Mouse (Mus musculus): ENCODE measurements around the gene Ceacam19. TPM values are rescaled to one million over a fixed set of nuclear protein-coding genes. Genes with fewer than 3 reads are reported as not detected.
"Not testable (repeated sequence)": the region's sequence is repeated elsewhere in the genome, so short reads cannot be mapped to it uniquely, and the experiment has no call there.

Ceacam19 gene
- total RNA-seq (2015; ENCODE audit: low replicate concordance) (not detected in 2 replicates), total RNA-seq (2017; ENCODE audit: low replicate concordance) (0.28 TPM in 1 of 2 replicates, not detected in the other)

GRCm38 (mm10) chr7:19887849-19888248 is at the start of gene Ceacam19:
Gene Ceacam19 (minus strand): TSS chr7:19887965.
- no peak for ATAC-seq (replicated peaks; ENCODE audit: low FRiP score, poor library complexity, severe bottlenecking)

GRCm38 (mm10) chr7:19937229-19937821 is 49.6 kb upstream of the Ceacam19 start:
- ATAC-seq (replicated peaks; ENCODE audit: low FRiP score, poor library complexity, severe bottlenecking): no peak

GRCm38 (mm10) chr7:19935961-19936360 is 48.2 kb upstream of the Ceacam19 start:
- no peak for ATAC-seq (replicated peaks; ENCODE audit: low FRiP score, poor library complexity, severe bottlenecking)

- no peak for ATAC-seq (replicated peaks; ENCODE audit: low FRiP score, poor library complexity, severe bottlenecking)
Measured at GRCm38 (mm10) chr7:19935171-19935751, 47.5 kb upstream of the Ceacam19 start.

DNA sequence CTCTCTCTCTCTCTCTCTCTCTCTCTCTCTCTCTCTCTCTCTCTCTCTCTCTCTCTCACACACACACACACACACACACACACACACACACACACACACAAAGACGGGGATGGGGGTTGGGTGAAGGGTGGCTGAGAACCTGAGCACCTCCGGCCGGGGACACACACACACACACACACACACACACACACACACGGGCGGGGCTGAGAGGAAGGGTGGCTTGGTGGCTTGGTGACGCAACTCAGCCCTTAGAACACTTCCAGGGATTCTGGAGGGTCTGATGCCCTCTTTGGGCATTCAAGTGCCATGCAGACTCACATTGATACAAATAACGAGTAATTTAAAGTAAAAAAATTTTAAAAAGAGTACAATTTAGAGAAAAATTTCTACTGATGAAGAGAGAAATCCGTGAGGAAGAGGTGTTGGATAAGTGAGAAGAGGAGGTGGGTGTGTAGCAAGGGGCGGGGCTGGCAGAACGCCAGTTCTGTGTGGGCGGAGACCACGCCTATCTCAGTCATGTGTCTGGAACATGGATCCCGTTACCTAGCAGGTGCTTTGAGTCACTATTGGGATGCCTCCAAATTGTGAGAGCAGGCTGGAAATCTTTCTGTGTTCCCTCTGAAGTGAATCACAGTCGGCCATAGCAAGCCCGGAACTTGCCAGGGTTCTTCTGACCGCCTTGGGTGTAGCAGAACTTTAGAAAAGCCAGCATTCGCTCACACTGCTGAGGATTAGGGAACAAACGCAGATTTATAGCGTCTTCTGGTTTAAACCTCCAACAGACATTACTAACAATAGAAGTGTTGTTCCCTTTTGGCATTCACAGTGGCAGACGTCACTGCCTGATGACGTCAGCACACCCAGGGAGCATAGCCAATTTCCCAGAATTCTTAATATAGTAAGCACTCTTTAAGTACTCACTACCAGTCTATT is 45.4 kb upstream of the Ceacam19 start:
- no peak for ATAC-seq (replicated peaks; ENCODE audit: low FRiP score, poor library complexity, severe bottlenecking)

DNA sequence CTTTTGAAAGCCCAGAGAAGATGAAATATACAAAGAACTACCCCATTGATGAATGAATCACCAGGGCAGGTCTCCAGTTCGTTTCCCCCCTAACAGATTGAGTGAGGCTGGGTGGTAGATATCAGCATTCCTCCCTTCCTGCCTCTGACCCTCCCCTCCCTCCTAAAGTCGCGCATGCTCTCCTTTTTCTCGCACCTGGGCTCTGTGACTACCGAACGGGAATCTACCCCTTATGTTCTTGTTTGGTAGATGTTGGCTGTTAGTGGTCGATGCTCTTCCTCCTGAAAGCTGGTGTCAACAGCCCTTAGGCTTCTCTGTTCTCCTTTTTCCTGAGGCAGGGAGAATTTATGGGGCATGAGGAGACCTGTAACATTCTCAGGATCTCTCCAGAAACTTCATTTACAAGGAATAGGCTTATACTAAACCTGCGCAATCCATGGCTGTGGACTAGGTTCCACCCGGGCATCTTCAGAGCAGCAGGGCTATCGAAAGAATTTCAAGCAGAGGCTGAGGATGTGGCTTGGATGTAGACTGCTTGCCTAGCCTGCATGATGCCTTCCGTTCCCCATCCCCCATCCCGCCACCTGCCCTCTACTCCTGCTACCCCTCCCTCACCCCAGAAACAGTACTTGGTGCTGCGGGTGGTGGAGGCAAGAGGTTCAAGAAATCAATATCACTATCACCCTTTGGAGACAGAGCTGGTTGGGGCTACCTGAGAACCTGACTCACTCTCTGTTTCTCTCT is 44.5 kb upstream of the Ceacam19 start:
- ATAC-seq (replicated peaks; ENCODE audit: low FRiP score, poor library complexity, severe bottlenecking): no peak

GRCm38 (mm10) chr7:19930481-19930880 is 42.7 kb upstream of the Ceacam19 start:
- not testable (repeated sequence) for ATAC-seq (replicated peaks; ENCODE audit: low FRiP score, poor library complexity, severe bottlenecking)

DNA sequence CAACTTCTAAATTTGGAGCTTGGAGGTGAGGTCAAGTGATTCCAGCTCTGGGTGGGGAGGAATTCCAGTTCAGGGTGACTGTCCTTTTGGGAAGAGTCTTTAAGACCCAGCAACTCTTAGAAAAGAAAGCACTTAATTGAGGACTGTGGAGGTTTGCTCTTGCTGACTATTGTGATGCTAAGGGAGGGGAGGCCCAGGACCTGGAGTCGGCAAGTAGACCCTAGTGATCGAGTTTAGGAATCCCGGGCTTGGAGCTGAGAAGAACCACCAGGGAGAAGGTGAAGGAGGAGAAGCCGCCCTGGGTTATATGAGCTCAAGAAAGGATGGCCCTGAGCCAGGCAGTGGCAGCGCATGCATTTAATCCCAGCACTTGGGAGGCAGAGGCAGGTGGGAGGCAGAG is 40.7 kb upstream of the Ceacam19 start:
- no peak for ATAC-seq (replicated peaks; ENCODE audit: low FRiP score, poor library complexity, severe bottlenecking)

- ATAC-seq (replicated peaks; ENCODE audit: low FRiP score, poor library complexity, severe bottlenecking): no peak
Measured at GRCm38 (mm10) chr7:19926849-19927480, 39.2 kb upstream of the Ceacam19 start.

DNA sequence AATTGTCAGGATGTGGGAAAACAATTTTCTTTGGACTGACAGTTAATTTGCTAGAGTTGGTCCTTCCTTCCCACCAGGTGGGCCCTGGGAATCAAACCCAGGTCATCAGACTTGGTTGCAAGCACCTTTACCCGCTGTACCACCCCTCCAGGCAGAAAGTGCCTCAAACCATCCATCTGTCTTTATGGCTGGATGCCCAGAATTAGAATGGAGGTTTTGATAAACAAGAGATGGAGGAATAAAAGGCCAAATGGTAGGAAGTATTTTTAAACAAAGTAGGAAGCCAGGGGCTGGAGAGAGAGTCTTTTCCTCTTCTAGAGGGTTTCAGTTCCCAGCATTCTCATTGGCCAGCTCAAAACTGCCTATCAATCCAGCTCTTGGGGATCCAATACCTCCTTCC is 37.6 kb upstream of the Ceacam19 start:
- no peak for ATAC-seq (replicated peaks; ENCODE audit: low FRiP score, poor library complexity, severe bottlenecking)

DNA sequence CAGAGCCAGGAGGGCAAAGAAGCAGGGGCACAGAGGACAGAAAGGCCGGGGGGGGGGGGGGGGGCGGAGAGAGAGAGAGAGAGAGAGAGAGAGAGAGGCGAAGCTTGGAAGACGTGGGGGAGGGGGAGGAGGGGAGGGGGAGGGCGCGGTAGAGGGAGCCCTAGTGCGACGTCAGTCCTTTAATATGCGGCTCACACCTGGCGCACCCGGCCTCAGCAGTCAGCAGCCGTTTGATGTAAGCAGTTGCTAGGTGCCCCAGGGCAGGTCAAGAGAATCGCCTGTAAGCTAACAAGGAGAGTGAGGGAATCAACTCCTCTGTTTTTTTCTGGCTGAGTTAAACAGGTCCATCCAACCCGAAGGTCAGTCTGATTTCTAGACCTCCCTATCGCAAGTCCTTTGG is 36.0 kb upstream of the Ceacam19 start:
- no peak for ATAC-seq (replicated peaks; ENCODE audit: low FRiP score, poor library complexity, severe bottlenecking)

GRCm38 (mm10) chr7:19923354-19923753 is 35.6 kb upstream of the Ceacam19 start:
- no peak for ATAC-seq (replicated peaks; ENCODE audit: low FRiP score, poor library complexity, severe bottlenecking)

- no peak for ATAC-seq (replicated peaks; ENCODE audit: low FRiP score, poor library complexity, severe bottlenecking)
Measured at GRCm38 (mm10) chr7:19920506-19921261, 32.9 kb upstream of the Ceacam19 start, which contains the start of gene Pvr. Gene Pvr (minus strand): TSS chr7:19921160.

DNA sequence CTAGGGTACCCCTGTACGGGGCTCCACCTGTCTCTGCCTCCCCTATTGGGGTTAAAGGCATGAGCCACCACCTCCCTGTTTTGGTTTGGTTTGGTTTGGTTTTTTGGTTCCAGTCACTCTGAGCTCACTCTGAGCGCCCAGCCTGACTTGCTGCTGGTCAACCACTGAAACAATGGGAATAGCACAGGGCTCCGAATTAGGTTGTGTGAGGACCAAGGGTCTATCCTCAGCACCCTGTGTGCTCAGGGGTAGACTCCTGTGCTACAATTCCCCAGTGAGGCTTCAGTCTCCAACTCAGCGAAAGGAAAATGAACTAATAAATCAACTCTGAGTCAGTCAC is 32.4 kb upstream of the Ceacam19 start:
- no peak for ATAC-seq (replicated peaks; ENCODE audit: low FRiP score, poor library complexity, severe bottlenecking)

DNA sequence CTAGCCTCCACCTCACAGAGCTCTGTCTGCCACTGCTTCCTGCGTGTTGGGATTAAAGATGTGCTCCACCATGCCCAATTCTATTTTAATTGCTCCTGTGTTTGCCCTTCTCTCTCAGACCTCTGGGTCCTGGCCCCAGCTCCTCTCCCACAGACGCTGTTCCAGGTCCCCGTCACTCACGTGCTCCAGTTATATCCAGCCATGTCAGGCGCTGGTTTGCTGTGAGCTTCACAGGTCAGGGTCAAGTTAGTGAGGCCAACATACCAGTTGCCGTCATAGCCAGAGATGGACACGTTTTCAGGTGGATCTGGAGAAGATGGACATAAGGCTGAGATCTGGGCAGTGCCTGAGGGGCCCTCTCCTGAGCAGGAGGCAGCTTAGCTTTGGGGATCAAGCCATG is 26.8 kb upstream of the Ceacam19 start:
- ATAC-seq (replicated peaks; ENCODE audit: low FRiP score, poor library complexity, severe bottlenecking): no peak

DNA sequence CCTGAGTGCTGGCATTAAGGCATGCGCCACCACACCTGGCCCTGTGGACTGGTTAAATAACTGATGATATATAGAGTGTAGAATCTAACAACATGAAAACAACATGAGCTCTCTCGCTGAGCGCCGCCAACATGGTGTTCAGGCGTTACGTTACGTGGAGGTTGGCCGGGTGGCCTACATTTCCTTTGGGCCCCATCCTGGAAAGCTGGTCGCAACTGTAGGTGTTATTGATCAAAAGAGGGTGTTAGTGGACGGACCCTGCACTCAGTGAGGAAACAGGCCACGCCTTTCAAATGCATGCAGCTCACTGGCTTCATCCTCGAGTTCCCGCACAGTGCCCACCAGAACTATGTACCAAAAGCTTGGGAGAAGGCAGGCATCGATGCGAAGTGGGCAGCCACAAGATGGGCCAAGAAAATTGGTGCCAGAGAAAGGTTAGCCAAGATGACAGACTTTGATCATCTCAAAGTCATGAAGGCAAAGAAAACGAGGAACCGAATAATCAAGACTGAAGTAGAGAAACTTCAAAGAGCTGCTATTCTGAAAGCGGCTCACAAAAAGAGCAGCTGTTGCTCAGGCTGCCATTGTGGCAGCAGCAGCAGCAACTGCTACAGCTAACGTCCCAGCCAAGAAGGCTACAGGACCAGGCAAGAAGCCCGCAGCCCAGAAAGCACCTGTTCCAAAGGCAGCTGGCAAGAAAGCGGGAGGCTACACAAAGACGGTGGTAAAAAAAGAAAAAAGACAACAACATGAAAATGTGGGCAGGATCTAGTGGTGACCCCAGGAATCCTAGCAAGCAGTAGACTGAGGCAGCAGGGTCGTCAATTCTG is 24.1 kb upstream of the Ceacam19 start:
- ATAC-seq (replicated peaks; ENCODE audit: low FRiP score, poor library complexity, severe bottlenecking): no peak

DNA sequence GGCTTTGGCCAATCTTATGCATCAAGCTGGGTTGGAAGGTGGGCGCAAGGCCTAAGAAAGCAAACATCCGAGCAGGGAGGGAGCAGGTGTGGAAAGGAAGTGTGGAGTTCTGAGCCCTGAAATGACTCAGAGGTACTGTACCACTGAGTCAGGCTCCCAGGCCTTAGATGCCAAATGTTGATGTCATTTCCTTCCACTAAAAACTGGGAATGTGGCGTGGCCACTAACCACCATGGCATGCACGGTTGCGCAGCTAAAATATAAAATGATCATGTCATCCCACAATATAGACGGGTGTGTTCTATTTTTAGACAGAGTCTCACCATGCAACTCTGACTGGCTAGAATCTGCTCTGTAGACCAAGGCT is 23.5 kb upstream of the Ceacam19 start:
- no peak for ATAC-seq (replicated peaks; ENCODE audit: low FRiP score, poor library complexity, severe bottlenecking)

Data from erythroblast, adult 5-6 weeks (primary cell).